Mouse (Mus musculus) liver, adult 2 months (tissue): ENCODE results near the gene Prr5l. TPM values are rescaled to one million over a fixed set of nuclear protein-coding genes. Genes with fewer than 3 reads are reported as not detected.
A peak's percentile ranks its signal among the peaks of the same experiment; 100 is the strongest.

Experiments used
- DNase-seq: peaks from one replicate; pipeline ENCODE4 v3.0.0-alpha.2; 2011; ENCODE audit warnings: low read depth, low spot score; ENCODE audit errors: extremely low read depth
- H3K27ac ChIP-seq: fragments of 200-500 bp; replicated peaks from 2 replicates; pipeline ENCODE4 v1.5.1; 2012; ENCODE audit warnings: low read depth, mild to moderate bottlenecking, control low read depth, inconsistent platforms, low read length; ENCODE audit not compliant: insufficient read depth
- H3K27me3 ChIP-seq: fragments of 200-500 bp; 2 replicates; pipeline ENCODE4 v1.6.1; 2012; ENCODE audit warnings: mild to moderate bottlenecking, moderate library complexity, low read length, inconsistent platforms; ENCODE audit not compliant: control insufficient read depth, insufficient read depth
- H3K36me3 ChIP-seq: fragments of 200-500 bp; 2 replicates; pipeline ENCODE4 v1.6.1; 2012; ENCODE audit warnings: low read length, inconsistent platforms; ENCODE audit not compliant: control insufficient read depth, insufficient read depth
- H3K4me1 ChIP-seq: fragments of 200-500 bp; 2 replicates; pipeline ENCODE4 v1.6.1; 2011; ENCODE audit warnings: low read length; ENCODE audit not compliant: control insufficient read depth, insufficient read depth
- H3K4me3 ChIP-seq: fragments of 200-500 bp; 2 replicates; pipeline ENCODE4 v1.5.1; 2011; ENCODE audit warnings: low read depth, mild to moderate bottlenecking, control low read depth, low read length, moderate library complexity; ENCODE audit not compliant: insufficient read depth
- H3K79me2 ChIP-seq: fragments of 200-500 bp; 2 replicates; pipeline ENCODE4 v1.6.1; 2012; ENCODE audit warnings: inconsistent platforms, mild to moderate bottlenecking, low read length, moderate library complexity; ENCODE audit not compliant: control insufficient read depth, insufficient read depth
- H3K9ac ChIP-seq: fragments of 200-500 bp; 2 replicates; pipeline ENCODE4 v1.6.1; 2012; ENCODE audit warnings: low read depth, mild to moderate bottlenecking, control low read depth, inconsistent platforms, low read length
- CTCF ChIP-seq: fragments of 200-500 bp; IDR thresholded peaks from 2 replicates; pipeline ENCODE4 v1.5.1; 2011; ENCODE audit warnings: low read depth, low read length, control low read depth
- POLR2A ChIP-seq: fragments of 200-500 bp; IDR thresholded peaks from 2 replicates; pipeline ENCODE4 v1.6.1; 2011; ENCODE audit warnings: low read length, control low read depth; ENCODE audit not compliant: insufficient read depth; ENCODE audit errors: extremely low read depth
- WGBS: fragments of 180-500 bp; shearing (Covaris S2); methylation state at CpG from one replicate; pipeline ENCODE4 v1.1.7; 2018; 5-methylcytosine and 5-hydroxymethylcytosine counted together
- polyA plus RNA-seq: library from polyadenylated mRNA; depleted of rRNA; stranded (reverse); fragments of >200 nt; gene quantifications from 2 replicates; pipeline ENCODE4 v1.2.3, GENCODE M21; 2012
- total RNA-seq: library from RNA; depleted of rRNA; stranded (reverse); fragments of >200 nt; gene quantifications from 2 replicates; pipeline ENCODE4 v1.2.3, GENCODE M21; 2014

The Prr5l gene
- total and polyA plus RNA-seq, 2 experiments: 0.72 to 1.4 TPM

- Histone ChIP-seq H3K27ac (no peak overlapping the region), H3K27me3 (no peaks in the 10 kb centered on the region), H3K4me3 (no peak overlapping the region), H3K9ac (no peak overlapping the region), H3K4me1 (peaks cover 2% of the 10 kb centered on the region; the same call in 1 of the 2 replicates), H3K36me3 (no peaks in the 10 kb centered on the region), H3K79me2 (no peaks in the 10 kb centered on the region)
- TF ChIP-seq POLR2A: no peak
- 0 out of 2 replicates have a peak, but pooled peaks have one; percentile 28 for TF ChIP-seq CTCF
- peak; percentile 73 for DNase-seq
- WGBS: 11% methylated on average over 1 of the region's 1 CpGs
These were observed 153.4 kb downstream of the Prr5l start for GRCm38 (mm10) chr2:101729472-101729871.

DNA sequence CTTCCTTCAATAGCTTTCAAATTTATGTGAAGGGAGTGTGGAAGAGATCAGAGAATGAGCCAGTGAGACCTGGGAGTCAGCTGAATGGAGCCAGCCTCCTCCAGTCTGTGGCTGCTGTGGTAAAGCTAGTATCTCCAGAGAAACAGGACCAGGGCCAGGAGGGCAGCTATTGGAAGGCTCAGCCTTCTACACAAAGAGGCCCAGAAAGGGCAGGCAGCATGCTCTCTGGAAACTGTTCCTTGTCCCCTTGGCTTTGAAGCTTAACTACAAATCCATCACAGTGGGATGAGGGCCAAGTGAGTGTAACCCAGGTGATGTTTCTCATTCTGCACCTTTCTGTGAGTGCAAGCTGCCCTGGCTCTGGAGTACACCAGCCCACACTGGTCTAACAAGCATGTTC lies 155.0 kb downstream of the Prr5l start:
- TF ChIP-seq CTCF: no peak
- TF ChIP-seq POLR2A: no peak

DNA sequence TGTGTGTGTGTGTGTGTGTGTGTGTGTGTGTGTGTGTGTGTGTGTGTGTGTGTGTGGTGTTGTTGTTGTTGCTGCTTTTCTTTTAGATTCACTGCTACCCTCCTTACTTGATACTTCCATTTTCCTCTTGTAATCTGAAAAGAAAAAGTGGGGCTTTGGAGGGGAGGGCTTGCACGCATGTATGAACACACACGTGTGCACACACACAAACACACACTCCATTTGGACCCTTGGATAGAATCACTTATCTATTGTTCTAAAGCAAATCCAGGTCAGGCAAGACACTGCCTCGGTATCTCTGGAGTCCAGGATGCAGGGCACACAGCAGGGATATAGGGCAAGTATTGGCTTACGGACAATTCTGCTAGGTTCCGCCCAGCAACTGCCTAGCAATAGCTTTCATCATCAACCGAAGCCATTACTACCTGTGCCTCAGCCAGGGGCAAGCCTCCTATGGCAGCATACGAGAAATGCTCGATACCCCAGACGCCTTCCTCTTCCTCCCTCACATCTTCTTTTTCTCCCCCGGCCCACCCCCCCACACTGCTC lies 159.4 kb downstream of the Prr5l start:
- Histone ChIP-seq H3K4me1 (no peaks in the 10 kb centered on the region), H3K4me3 (no peak overlapping the region), H3K36me3 (no peaks in the 10 kb centered on the region), H3K79me2 (no peaks in the 10 kb centered on the region), H3K27me3 (no peaks in the 10 kb centered on the region), H3K9ac (no peak overlapping the region), H3K27ac (no peak overlapping the region)
- 91% methylated on average over 10 of the region's 10 CpGs for WGBS
- TF ChIP-seq CTCF (no peak), POLR2A (no peak)
- no peak for DNase-seq

More for the DNA sequence above, 155.0 kb downstream of the Prr5l start:
- Histone ChIP-seq H3K4me1 (peaks cover 2% of the 10 kb centered on the region; the same call in 1 of the 2 replicates), H3K4me3 (no peak overlapping the region), H3K36me3 (no peaks in the 10 kb centered on the region), H3K9ac (no peak overlapping the region), H3K79me2 (no peaks in the 10 kb centered on the region), H3K27me3 (no peaks in the 10 kb centered on the region), H3K27ac (no peak overlapping the region)
- peak; percentile 53 for DNase-seq

DNA sequence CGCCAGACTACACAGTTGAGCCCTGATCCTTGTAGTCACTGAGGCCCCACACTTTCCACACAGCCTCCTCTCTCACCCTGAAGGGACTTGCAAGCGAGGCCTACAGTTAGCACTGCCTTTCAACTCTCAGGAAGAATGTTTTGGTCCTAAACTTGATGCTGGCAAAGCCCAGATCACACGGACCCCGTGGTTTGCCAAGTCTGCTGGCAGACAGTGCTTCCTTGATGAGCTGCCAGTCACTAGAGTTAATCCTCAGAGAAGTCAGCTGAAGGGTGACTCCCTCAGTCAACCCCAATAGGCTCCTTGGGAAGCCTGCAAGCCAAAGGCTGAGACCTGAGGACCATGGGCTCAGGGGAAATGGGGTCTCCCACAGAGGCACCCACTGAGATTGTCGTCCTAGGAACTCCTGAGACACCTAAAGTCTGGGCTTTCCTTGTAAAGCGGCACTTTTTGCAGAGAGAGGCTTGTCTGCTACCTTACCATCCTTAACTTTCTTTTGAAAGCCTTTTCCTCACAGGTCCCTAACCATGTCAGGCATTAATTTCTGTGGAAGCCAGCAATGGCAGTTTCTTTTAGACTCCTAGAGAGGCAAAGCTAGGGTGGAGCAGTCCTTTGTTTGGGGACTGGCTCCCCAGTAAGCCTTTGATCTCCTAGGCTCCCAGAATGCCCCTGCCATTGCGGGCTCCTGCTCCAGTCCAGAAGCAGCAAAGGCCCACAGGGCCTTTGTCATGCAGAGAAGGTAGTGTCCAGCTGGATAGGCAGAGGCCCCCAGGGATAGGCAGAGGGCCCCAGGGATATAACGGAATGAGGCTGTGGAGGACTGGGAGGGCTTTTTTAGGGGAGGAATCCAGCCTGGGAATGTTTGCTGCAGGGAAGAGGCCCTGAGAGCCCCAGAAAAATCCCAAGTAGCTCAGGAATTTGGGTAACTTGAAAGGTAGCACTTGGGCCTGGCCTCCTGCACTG lies 160.2 kb downstream of the Prr5l start:
- WGBS: 77% methylated on average over 8 of the region's 8 CpGs

DNA sequence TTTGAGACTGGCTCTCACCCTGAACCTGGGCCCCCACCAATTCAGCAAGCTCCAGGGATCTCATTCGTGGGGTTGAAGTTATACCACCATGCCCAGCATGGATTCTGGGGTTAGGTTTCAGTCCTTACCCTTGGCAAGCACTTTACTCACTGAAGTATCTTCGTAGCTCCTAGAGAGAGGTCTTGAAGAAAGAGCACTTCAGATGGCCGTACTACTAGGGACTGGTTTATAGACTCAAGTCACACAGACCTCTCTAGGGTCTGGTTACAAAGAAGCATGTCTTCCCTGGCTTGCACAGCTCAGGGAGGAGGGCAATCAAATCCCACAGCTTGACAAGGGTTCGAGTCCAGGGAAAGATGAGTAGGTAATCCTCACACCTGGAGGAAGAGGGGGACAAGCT lies 161.0 kb downstream of the Prr5l start:
- no peak for DNase-seq
- H3K36me3 ChIP-seq: no peaks in the 10 kb centered on the region
- H3K27ac ChIP-seq: no peak overlapping the region
- TF ChIP-seq CTCF (no peak), POLR2A (no peak)
- no peaks in the 10 kb centered on the region for H3K27me3 ChIP-seq
- H3K4me1 ChIP-seq: no peaks in the 10 kb centered on the region
- 91% methylated on average over 4 of the region's 4 CpGs for WGBS
- no peak overlapping the region for H3K4me3 ChIP-seq
- no peaks in the 10 kb centered on the region for H3K79me2 ChIP-seq
- no peak overlapping the region for H3K9ac ChIP-seq

More for the DNA sequence above, 160.2 kb downstream of the Prr5l start:
- no peak for TF ChIP-seq CTCF
- no peak for TF ChIP-seq POLR2A
- Histone ChIP-seq H3K4me1 (no peaks in the 10 kb centered on the region), H3K36me3 (no peaks in the 10 kb centered on the region), H3K79me2 (no peaks in the 10 kb centered on the region), H3K4me3 (no peak overlapping the region), H3K9ac (no peak overlapping the region), H3K27ac (no peak overlapping the region), H3K27me3 (no peaks in the 10 kb centered on the region)
- no peak for DNase-seq
